Mouse (Mus musculus) spleen, postnatal 36 days (tissue): ENCODE measurements at regions not wholly inside any gene's neighbourhood (a gene's known extent, or its start where the extent isn't known, plus 50 kb on each side); places are given as distances from the start of the nearest gene placed in this dataset.

Source experiments
- DNase-seq, 2 experiments: peaks; one replicate each; pipeline ENCODE4 v3.0.0; 2022; ENCODE audit warnings: low spot score in 2 of 2, mixed read lengths in 1 of 2

DNA sequence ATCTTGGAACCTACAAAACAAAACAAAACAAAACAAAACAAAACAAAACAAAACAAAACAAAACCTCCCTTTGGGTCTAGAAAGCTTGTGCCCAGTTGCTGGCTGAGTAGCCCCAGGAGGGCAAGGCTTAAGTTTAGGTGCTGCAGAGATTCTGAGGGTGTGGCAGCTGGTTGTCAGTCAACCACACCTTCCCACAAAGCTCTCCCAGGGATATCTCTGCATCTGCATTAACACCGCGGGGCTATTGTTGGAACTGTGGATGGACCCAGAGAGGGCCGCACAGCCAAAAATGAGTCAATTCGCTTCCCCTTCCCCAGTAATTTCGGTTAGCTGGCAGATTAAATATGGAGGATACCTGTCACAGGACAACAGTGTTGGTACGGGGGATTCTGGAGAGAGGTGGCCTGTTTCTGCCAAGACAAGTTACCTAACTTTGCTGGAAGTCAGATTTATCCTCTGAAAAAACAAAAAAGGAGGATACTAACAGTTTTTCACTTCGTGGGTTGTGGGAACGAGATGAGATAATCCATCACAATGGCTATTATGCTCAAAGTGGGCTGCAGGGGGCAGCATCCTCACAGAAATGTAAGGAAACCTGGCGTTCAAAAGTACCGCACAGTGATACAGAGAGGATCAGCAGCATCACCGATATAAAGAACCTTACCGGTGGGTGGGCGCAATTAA, 96.7 kb downstream of the 1500009L16Rik start:
- peak; percentile 31 to 53 for DNase-seq

GRCm38 (mm10) chr10:83819950-83820275, 97.2 kb downstream of the 1500009L16Rik start:
- no peak for DNase-seq

- DNase-seq: no peak
Measured at GRCm38 (mm10) chr10:83821089-83821488, 98.4 kb downstream of the 1500009L16Rik start.

GRCm38 (mm10) chr10:83826105-83826504, 103.4 kb downstream of the 1500009L16Rik start:
- no peak for DNase-seq

DNA sequence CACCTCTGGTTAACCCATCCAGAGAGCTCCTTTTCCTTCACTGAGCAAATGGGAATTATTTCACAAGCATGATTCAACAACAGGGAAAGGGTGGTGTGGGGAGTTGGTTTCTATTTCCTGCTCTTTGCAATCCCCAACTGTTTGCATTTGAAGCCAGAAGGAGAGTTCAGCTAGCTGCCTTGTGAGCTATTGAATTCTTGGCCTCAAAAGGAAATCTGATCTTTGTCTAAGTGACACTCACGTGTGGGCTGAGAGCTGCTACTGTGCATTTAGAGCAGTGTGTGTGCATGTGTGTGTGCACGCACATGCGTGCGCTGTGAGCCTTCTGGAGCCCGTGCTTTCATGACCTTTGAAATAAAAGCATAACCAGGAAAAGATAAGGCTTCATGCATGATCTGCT, 113.7 kb downstream of the 1500009L16Rik start:
- DNase-seq: no peak

DNA sequence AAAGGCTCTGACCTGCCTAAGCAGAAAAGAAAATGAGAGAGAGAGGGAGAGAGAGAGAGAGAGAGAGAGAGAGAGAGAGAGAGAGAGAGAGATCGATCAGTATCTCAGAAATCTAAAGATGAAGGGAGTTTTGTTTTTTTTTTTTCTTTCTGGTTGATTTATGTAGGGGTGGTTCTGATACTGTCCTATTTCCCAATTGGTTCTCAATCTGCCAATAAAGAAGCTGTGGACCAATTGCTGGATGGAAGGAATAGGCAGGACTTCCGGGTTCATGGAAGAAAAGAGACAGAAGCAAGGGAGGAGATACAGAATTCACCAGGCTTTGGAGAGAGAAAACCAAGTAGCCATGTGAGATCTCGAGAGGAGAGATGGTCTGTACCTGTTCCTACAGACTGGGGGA, 117.6 kb downstream of the 1500009L16Rik start:
- DNase-seq: no peak

DNA sequence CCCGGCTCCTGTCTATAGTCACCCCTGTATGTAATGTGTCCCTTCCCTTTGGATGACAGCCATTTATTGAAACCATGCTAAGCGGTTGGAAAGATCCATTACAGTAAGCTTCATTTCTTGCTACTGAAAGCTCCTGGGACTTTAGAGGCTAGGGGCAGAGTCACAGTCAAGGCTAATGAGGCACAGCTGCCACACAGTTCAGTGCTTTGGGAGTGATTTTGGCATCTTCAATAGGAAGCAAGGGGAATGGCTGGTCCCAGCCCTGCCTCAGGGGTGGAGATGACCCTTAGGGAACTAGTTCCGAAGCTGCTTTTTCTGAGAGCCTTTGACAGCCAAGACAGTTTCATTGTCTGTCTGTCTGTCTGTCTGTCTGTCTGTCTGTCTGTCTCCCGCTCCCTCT, 128.2 kb downstream of the 1500009L16Rik start:
- DNase-seq: no peak

DNA sequence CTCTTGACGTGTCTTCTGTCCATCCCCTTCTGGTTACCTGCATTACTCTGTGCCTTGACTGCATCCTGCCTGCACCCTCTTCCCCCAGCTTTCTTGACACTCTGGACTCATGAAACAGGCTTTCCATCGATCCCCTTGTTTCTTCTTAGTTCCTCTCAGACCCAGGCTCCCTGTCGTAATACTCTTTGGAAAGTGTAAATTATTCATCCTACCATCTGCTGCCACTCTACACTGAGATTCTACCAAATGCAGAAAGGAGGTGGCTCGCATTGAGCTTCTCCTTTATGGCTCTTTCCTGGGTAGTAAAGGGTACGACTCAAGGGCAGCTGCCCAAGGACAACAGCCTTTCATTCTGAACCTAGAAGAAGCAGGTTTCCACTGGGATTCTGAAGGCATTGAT, 129.5 kb downstream of the 1500009L16Rik start:
- no peak for DNase-seq

- DNase-seq: no peak
Measured at GRCm38 (mm10) chr10:83852806-83853205, 130.1 kb downstream of the 1500009L16Rik start.

- peak in 1 of 2 experiments; percentile 24 for DNase-seq
Measured at GRCm38 (mm10) chr10:83857794-83858442, 135.3 kb downstream of the 1500009L16Rik start.

DNA sequence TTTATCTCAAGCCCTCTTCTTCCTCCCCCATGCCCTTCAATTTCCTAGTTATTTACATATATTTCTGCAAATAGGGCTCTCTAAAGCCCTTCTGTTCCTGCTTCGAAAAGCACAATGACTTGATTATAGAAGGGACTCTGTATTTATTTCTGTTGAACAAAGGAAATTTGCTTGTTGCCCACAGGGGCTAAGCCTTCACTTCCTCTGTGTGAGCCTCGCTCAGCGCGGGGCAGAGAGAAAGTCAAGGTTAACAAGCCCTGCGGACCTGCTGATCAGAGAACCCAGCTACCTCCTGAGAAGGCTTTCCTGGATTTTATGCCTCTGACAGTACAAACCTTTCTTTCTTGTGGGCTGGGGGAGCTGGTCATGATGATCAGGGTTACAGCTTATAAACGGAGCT, 136.0 kb downstream of the 1500009L16Rik start:
- no peak for DNase-seq

DNA sequence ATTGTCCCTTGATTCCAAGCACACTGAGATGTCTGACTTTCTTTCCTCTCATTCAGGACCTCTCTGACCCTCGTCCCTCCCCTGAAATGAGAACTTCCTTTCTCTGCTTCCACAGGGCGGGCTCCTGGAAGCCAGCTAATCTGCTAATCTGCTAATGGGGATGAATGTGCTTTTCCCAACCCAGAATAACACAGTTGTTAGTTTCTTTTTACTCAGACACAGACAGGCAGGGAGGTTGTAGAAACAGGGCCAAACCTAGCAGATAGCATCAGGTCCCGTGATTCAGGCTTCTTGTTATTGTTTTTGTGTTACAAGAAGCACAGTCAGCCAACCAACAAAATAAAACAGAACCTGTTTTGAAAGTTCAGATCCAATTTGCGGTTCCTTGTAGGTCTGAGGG, 137.0 kb downstream of the 1500009L16Rik start:
- no peak for DNase-seq

DNA sequence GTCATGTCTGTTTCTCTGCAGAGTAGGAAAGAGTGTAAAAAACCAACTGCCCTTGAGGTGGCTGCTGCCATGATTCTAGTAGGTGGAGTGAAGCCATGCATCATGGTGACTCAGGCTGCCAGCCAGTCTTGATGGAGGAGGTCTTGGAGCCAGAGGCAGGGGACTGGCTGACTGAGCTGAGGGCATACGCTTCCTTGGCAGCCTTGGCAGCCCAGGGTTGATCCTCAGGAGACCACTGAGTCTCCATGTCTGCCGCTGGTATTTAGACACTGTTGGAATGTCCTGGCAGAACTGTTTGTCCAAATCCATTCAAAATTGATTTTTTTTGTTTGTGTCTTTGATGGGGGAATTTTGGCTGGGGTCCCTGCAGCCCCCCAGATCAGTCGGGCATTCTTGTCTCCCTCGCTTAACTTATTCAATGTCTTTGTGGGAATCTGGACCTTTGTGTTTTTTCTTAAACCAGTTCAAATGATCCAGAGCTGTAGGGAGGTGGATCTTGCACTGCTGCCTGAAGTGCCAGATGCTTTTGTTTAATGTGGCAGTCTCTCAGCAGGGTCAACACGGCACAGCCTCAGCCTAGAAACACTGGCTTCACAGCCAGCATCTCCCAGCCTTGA, 139.0 kb downstream of the 1500009L16Rik start:
- DNase-seq: no peak

DNA sequence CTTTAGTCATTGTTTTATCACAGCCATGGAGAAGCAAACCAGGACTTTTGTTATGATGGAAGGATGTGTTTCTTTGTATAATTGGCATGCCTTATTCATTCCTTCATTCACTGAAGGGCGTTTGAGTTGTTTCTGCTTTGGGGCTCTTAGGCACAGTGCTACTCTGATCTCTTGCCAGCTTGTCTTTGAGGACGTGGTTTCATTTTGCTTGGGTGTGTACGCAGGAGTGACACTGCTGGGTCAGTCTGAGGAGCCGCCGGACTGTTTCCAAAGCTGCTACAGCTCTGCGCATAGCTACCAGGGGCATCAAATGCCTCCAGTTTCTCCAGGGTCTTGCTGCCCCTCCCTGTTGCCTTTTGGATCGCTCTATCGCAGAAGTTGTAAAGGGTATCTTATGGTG, 141.9 kb downstream of the 1500009L16Rik start:
- DNase-seq: no peak

- no peak for DNase-seq
Measured at GRCm38 (mm10) chr10:83865929-83866328, 143.3 kb downstream of the 1500009L16Rik start.

DNA sequence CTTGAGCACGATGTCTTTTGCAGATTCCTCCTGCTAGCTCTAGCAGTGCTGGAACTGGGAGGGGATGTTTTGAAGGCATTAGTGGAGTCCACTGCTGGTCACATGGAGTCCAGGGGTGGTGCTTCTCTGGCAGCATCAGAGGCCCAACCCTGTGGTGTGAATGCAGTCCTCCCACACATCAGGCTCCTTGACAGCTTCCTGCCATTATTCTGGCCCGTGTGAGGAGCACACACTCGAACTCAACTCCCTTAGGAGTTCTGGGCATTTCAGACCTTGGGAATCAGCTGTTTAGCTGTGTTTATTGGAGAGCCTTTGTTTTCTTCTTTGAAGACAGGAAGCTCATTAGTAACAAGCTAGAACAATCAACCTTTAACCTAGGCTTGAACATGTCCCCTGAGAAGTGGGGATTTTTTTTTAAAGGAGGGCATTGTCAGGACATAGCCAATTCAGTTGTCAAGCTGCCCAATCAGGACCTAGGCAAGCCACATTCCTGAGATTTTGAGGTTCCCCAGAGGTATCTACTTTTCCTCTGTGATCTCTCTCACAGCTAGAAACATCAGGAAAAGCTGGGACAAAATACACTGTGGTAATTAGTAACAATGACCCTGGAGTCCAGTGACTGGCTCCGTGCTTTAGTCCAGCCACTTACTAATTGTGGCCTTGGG, 149.2 kb downstream of the 1500009L16Rik start:
- no peak for DNase-seq

- no peak for DNase-seq
Measured at GRCm38 (mm10) chr10:83878745-83879144, 156.1 kb downstream of the 1500009L16Rik start.

DNA sequence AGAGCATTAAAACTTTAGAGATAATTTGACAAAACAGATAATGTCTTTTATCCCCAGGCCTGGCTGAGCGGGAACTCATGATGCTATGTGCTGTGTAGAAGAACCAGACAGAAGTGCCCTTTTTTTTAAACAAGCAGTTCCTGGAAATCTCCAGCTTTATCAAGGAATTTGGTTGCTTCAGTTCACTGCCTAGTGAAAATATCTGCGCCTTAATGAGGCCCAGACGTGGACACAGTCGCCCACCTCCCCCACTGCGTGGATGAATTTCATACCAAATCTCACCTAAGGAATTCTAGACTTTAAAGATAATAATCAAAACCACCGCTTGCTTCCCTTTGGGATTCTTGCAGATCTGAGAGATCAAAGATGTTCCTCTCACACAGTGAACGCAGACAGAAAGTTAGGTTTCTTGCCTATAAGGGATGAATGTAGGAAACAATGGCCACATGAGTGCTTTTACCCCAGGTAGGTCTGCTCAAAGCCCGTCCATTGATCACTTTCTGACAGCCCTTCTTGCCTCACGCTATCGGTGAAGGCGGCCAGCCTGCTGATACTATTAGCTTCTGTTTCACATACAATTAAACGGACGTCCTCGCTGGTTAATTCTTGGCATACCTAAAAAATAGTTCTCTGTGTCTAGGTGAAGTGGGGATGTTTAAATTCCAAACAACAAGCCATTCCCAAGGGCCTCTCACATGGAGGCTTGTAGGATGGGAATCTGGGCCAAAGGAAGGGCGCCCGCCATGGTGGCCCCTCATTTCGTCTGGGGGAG, 159.6 kb downstream of the 1500009L16Rik start:
- no peak for DNase-seq

GRCm38 (mm10) chr10:83882891-83883185, 160.2 kb downstream of the 1500009L16Rik start:
- DNase-seq: no peak

GRCm38 (mm10) chr10:83884553-83884952, 161.9 kb downstream of the 1500009L16Rik start:
- no peak for DNase-seq

- DNase-seq: no peak
Measured at GRCm38 (mm10) chr10:83888587-83888986, 165.9 kb downstream of the 1500009L16Rik start.

GRCm38 (mm10) chr10:83895741-83896150, 173.1 kb downstream of the 1500009L16Rik start:
- no peak for DNase-seq
